Mouse (Mus musculus): ENCODE data around the gene Tmem120a. TPM values are rescaled to one million over a fixed set of nuclear protein-coding genes. Genes with fewer than 3 reads are reported as not detected.
A peak's percentile ranks its signal among the peaks of the same experiment; 100 is the strongest.

Tmem120a gene
- polyA plus RNA-seq, 1 experiment from 2014 or later, result 93.5 TPM

DNA sequence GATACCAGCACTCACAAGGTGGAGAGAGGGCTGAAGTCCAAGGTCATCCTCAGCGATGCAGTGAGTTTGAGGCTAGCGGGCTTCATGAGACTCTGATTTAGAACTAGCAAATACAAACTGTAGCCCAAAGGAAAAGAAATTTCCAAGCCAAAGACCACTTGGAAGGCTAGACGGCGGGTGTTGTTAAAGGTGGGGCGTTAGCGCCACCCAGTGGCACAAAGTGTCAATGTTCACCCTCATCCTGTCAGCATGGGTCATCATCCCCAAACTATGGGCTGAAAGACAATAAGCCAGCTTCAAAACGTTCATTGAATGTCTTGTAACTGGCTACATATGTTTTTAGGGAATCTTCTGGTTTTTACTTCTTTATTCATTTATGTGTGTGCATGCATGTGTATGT, 19.3 kb upstream of the Tmem120a start:
- Histone ChIP-seq H3K9ac (ENCODE audit: low read depth, low read length) (no peak overlapping the region), H3K27ac (ENCODE audit: low read depth, low read length) (no peak overlapping the region), H3K4me3 (ENCODE audit: low read length) (no peak overlapping the region), H3K27me3 (replicated peaks; ENCODE audit: control insufficient read depth, insufficient read depth, low read length) (no peaks in the 10 kb centered on the region), H3K4me1 (ENCODE audit: control insufficient read depth, insufficient read depth, low read depth, low read length) (no peaks in the 10 kb centered on the region), H3K9me3 (ENCODE audit: control insufficient read depth, low read length) (no peaks in the 10 kb centered on the region), H3K4me2 (ENCODE audit: low read length) (no peak overlapping the region), H3K36me3 (ENCODE audit: control insufficient read depth, insufficient read depth, low read length) (no peaks in the 10 kb centered on the region)
- 6% methylated on average over 7 of the region's 7 CpGs for WGBS
- ATAC-seq, result no peak

DNA sequence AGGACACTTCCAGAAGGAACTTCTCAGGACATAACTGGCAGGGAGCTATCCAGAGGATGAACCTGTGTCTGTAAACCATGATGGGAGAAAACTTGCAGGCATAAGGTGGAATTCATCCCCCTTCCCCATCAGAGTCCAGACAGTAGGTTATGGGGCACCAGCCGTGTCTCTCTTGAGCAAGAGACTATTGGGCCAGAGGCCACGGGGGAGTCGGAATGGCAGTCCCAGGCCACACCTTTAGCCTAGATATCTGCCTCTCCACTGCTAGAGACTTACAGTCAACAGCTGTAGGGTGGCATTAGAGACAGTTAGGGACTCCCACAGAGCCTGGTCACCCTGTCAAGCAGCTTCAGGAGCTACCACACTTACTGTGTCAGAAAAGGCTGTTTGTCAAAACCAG, 17.6 kb upstream of the Tmem120a start:
- Histone ChIP-seq H3K27me3 (replicated peaks; ENCODE audit: control insufficient read depth, insufficient read depth, low read length) (no peaks in the 10 kb centered on the region), H3K9ac (ENCODE audit: low read depth, low read length) (no peak overlapping the region), H3K36me3 (ENCODE audit: control insufficient read depth, insufficient read depth, low read length) (no peaks in the 10 kb centered on the region), H3K4me2 (ENCODE audit: low read length) (no peak overlapping the region), H3K4me1 (ENCODE audit: control insufficient read depth, insufficient read depth, low read depth, low read length) (no peaks in the 10 kb centered on the region), H3K27ac (ENCODE audit: low read depth, low read length) (no peak overlapping the region), H3K9me3 (ENCODE audit: control insufficient read depth, low read length) (no peaks in the 10 kb centered on the region), H3K4me3 (ENCODE audit: low read length) (no peak overlapping the region)
- no peak for ATAC-seq
- WGBS, result 86% methylated on average over 3 of the region's 3 CpGs

DNA sequence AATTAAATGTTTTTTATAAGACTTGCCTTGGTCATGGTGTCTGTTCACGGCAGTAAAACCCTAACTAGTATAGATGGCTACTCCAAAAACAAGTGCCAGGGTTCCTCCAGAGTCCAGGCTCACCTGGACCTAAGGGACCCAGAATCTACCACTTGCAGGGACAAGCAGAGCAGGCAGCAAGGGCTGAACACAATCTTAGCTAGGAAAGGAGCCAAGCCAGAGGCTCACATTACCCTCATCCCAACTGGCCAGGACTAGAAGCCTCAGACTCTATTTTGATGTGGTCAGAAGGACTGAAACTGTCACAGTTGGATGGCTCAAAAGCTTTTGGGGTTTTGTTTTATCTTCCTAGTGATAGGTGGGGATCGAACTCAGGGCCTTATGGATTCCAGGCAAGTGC, 7.3 kb upstream of the Tmem120a start:
- peaks cover 3% of the 10 kb centered on the region for H3K9me3 ChIP-seq (ENCODE audit: control insufficient read depth, low read length)
- H3K27me3 ChIP-seq (replicated peaks; ENCODE audit: control insufficient read depth, insufficient read depth, low read length), result no peaks in the 10 kb centered on the region
- no peak for ATAC-seq
- H3K4me1 ChIP-seq (ENCODE audit: control insufficient read depth, insufficient read depth, low read depth, low read length), result no peaks in the 10 kb centered on the region
- no peak overlapping the region for H3K9ac ChIP-seq (ENCODE audit: low read depth, low read length)
- no peak overlapping the region for H3K4me3 ChIP-seq (ENCODE audit: low read length)
- WGBS, result 83% methylated on average over 2 of the region's 2 CpGs
- no peak overlapping the region for H3K4me2 ChIP-seq (ENCODE audit: low read length)
- H3K27ac ChIP-seq (ENCODE audit: low read depth, low read length), result no peak overlapping the region
- no peaks in the 10 kb centered on the region for H3K36me3 ChIP-seq (ENCODE audit: control insufficient read depth, insufficient read depth, low read length)

DNA sequence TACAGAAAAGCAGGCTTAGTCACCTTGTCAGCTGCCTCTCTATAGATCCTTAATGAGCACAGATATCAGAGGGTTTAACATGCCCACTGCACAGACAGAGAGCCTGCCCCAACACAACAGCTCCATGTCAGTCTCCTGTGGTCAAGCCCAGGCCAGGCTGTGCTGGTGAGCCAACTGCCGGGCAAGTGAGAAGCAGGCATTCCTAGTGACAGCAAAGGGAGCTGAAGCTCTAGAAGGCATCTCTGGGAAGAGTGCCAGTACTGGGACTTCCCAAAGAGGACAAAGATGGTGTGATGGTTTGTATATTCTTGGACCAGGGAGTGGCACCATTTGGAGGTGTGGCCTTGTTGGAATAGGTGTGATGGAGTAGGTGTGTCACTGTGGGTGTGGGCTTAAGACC, 6.8 kb upstream of the Tmem120a start:
- no peak overlapping the region for H3K4me3 ChIP-seq (ENCODE audit: low read length)
- no peak for ATAC-seq
- H3K36me3 ChIP-seq (ENCODE audit: control insufficient read depth, insufficient read depth, low read length), result no peaks in the 10 kb centered on the region
- no peak overlapping the region for H3K4me2 ChIP-seq (ENCODE audit: low read length)
- 56% methylated on average over 1 of the region's 1 CpGs for WGBS
- H3K9me3 ChIP-seq (ENCODE audit: control insufficient read depth, low read length), result peaks cover 3% of the 10 kb centered on the region
- no peaks in the 10 kb centered on the region for H3K27me3 ChIP-seq (replicated peaks; ENCODE audit: control insufficient read depth, insufficient read depth, low read length)
- no peaks in the 10 kb centered on the region for H3K4me1 ChIP-seq (ENCODE audit: control insufficient read depth, insufficient read depth, low read depth, low read length)
- H3K9ac ChIP-seq (ENCODE audit: low read depth, low read length), result no peak overlapping the region
- no peak overlapping the region for H3K27ac ChIP-seq (ENCODE audit: low read depth, low read length)

DNA sequence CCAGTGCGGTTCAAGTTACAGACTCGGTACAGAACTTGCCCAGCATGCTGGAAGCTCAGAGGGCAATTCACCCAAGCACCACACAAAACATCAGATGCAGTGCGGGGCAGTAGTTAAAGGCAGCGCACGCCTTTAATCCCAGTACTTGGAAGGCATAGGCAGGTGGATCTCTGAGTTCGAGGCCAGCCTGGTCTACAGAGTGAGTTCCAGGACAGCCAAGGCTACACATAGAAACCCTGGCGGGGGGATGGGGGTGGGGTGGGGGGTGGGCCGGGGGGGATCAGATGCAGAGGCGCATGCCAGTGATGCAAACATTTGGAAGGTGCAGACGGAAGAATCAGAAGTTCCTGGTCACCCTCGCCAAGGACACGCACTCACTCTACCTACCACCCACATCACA, 494 bp upstream of the Tmem120a start:
- H3K36me3 ChIP-seq (ENCODE audit: control insufficient read depth, insufficient read depth, low read length), result no peaks in the 10 kb centered on the region
- H3K9me3 ChIP-seq (ENCODE audit: control insufficient read depth, low read length), result peaks cover 3% of the 10 kb centered on the region
- H3K27me3 ChIP-seq (replicated peaks; ENCODE audit: control insufficient read depth, insufficient read depth, low read length), result no peaks in the 10 kb centered on the region
- 24% methylated on average over 12 of the region's 12 CpGs for WGBS
- peak overlapping the region; percentile 98 for H3K4me3 ChIP-seq (ENCODE audit: low read length)
- H3K4me1 ChIP-seq (ENCODE audit: control insufficient read depth, insufficient read depth, low read depth, low read length), result peaks cover 11% of the 10 kb centered on the region
- peak overlapping the region; percentile 84 for H3K4me2 ChIP-seq (ENCODE audit: low read length)
- peak overlapping the region; percentile 62 for H3K9ac ChIP-seq (ENCODE audit: low read depth, low read length)
- no peak for ATAC-seq
- H3K27ac ChIP-seq (ENCODE audit: low read depth, low read length), result no peak overlapping the region

DNA sequence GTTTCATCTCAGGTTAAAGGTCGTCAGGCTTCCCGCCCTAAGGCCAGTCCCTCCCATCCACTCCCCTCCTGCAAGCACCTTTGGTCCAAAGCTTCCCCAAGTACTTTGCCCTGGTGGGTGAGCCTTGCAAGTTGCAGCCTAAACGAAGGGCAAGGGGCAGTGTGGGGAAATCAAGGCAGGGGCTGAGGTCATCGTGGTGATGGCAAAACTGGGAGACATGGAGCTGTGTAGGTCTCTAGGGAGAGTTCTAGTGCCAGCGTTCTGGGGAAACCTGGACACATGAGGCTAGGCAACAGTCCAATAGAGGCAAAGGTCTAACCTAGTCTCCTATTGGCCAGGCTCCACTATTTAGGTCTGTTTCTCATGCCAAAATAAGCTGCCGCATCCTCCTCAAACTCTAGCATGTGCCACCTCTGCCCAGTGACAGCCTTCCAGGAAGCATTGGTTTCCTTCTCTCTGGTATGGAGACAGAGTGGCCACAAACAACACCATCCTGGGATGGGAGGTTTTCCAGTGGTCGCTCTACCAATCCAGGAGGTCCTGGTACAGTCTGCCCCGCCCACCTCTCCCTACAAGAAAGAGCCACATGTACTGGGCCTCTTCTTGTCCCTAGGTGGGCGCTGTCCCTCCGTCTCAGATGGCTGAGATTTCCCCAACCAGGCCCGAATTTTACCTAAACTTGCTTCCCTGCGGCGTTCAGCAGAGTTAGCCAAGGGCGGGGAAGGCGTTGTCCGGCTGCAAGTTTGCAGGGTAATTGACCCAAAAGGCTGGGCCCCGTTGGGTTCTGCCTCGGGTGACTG, 1.1 kb downstream of the Tmem120a start:
- Histone ChIP-seq H3K4me1 (ENCODE audit: control insufficient read depth, insufficient read depth, low read depth, low read length) (peaks cover 11% of the 10 kb centered on the region), H3K9me3 (ENCODE audit: control insufficient read depth, low read length) (peaks cover 3% of the 10 kb centered on the region), H3K9ac (ENCODE audit: low read depth, low read length) (peak overlapping the region; percentile 86), H3K4me3 (ENCODE audit: low read length) (peak overlapping the region; percentile 98), H3K27me3 (replicated peaks; ENCODE audit: control insufficient read depth, insufficient read depth, low read length) (no peaks in the 10 kb centered on the region), H3K36me3 (ENCODE audit: control insufficient read depth, insufficient read depth, low read length) (no peaks in the 10 kb centered on the region), H3K27ac (ENCODE audit: low read depth, low read length) (no peak overlapping the region; the same call in 1 of the 2 replicates), H3K4me2 (ENCODE audit: low read length) (peak overlapping the region; percentile 84)
- peak; percentile 57 for ATAC-seq
- 23% methylated on average over 18 of the region's 18 CpGs for WGBS

DNA sequence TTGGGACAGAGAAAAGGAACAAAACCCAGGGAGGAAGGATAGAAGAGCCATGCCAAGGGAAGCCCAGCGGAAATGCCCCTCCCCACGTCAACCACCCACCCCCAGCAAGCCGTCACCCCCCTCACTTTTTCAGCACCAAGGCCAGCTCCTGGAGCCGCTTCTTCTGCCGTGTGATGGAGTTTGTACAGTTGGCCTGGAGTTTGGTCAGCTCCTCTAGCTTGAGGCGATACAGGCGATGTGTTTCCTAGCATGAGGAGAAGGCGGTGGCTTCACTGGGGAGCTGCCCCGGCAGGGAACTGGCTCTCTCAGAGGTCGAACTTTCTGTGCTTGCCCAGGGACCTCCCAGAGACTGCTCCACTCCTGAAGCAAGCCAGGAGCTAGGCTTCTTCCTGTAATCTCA, 2.1 kb downstream of the Tmem120a start:
- WGBS, result 66% methylated on average over 10 of the region's 10 CpGs
- H3K9me3 ChIP-seq (ENCODE audit: control insufficient read depth, low read length), result no peaks in the 10 kb centered on the region
- H3K4me1 ChIP-seq (ENCODE audit: control insufficient read depth, insufficient read depth, low read depth, low read length), result peaks cover 11% of the 10 kb centered on the region
- H3K27me3 ChIP-seq (replicated peaks; ENCODE audit: control insufficient read depth, insufficient read depth, low read length), result no peaks in the 10 kb centered on the region
- H3K27ac ChIP-seq (ENCODE audit: low read depth, low read length), result no peak overlapping the region
- no peak for ATAC-seq
- H3K9ac ChIP-seq (ENCODE audit: low read depth, low read length), result no peak overlapping the region
- H3K4me2 ChIP-seq (ENCODE audit: low read length), result no peak overlapping the region
- no peak overlapping the region for H3K4me3 ChIP-seq (ENCODE audit: low read length)
- peaks cover 2% of the 10 kb centered on the region; the same call in 1 of the 2 replicates for H3K36me3 ChIP-seq (ENCODE audit: control insufficient read depth, insufficient read depth, low read length)

DNA sequence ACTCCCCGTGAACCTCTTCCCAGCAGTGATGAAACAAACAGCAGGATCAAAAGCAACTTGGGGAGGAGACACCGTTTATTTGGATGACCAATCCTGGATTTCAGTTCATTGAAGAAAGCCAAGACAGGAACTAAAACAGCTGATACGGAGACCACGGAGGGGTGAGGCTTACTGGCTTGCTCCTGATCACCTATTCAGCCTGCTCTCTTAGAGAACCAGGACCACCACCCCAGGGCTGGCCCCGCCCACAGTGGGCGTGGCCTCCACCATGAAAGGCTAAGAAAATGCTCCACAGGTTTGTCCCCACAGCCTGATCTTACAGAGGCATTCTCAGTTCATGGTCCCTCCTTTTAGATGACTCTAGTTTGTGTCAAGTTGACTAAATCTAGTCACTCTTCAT, 6.0 kb downstream of the Tmem120a start:
- H3K9me3 ChIP-seq (ENCODE audit: control insufficient read depth, low read length), result no peaks in the 10 kb centered on the region
- H3K27ac ChIP-seq (ENCODE audit: low read depth, low read length), result no peak overlapping the region
- H3K36me3 ChIP-seq (ENCODE audit: control insufficient read depth, insufficient read depth, low read length), result peaks cover 36% of the 10 kb centered on the region
- peaks cover 8% of the 10 kb centered on the region for H3K4me1 ChIP-seq (ENCODE audit: control insufficient read depth, insufficient read depth, low read depth, low read length)
- no peak overlapping the region for H3K4me3 ChIP-seq (ENCODE audit: low read length)
- no peak overlapping the region for H3K4me2 ChIP-seq (ENCODE audit: low read length)
- 24% methylated on average over 6 of the region's 6 CpGs for WGBS
- H3K27me3 ChIP-seq (replicated peaks; ENCODE audit: control insufficient read depth, insufficient read depth, low read length), result no peaks in the 10 kb centered on the region
- ATAC-seq, result no peak
- no peak overlapping the region for H3K9ac ChIP-seq (ENCODE audit: low read depth, low read length)

DNA sequence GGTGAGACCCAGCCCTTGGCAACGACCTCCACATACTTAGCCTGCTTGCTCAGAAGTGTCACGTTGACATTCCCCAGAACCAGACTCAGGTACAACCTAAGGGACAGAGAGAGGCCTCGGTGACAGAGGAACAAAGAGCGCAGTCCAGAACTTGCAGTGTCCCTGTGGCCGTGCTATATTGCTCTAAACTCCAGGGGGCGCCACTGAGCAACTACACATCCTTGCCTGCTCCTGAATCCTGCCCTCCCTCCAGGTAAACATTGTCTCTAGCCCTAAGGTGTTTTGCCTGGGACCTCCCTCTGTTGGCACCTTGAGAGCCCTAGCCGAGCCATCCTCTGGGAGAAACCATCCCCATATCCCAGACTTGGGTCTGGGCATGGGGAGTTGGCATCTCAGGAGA, 7.1 kb downstream of the Tmem120a start:
- 84% methylated on average over 7 of the region's 7 CpGs for WGBS
- Histone ChIP-seq H3K4me3 (ENCODE audit: low read length) (no peak overlapping the region), H3K27ac (ENCODE audit: low read depth, low read length) (no peak overlapping the region), H3K36me3 (ENCODE audit: control insufficient read depth, insufficient read depth, low read length) (peaks cover 42% of the 10 kb centered on the region), H3K4me1 (ENCODE audit: control insufficient read depth, insufficient read depth, low read depth, low read length) (no peaks in the 10 kb centered on the region), H3K9me3 (ENCODE audit: control insufficient read depth, low read length) (no peaks in the 10 kb centered on the region), H3K9ac (ENCODE audit: low read depth, low read length) (no peak overlapping the region), H3K4me2 (ENCODE audit: low read length) (no peak overlapping the region), H3K27me3 (replicated peaks; ENCODE audit: control insufficient read depth, insufficient read depth, low read length) (no peaks in the 10 kb centered on the region)
- no peak for ATAC-seq
